Mouse (Mus musculus) embryo, embryonic 10 days (tissue): ENCODE measurements at regions not wholly inside any gene's neighbourhood (a gene's known extent, or its start where the extent isn't known, plus 50 kb on each side); places are given as distances from the start of the nearest gene placed in this dataset.

Source experiments
- DNase-seq: peaks from one replicate; pipeline ENCODE4 v3.0.0-alpha.2; 2015; ENCODE audit warnings: low spot score

GRCm38 (mm10) chrX:51913247-51913646, 59.3 kb downstream of the 1700080O16Rik start:
- peak; percentile 88 for DNase-seq

- DNase-seq = peak; percentile 16
Observed at GRCm38 (mm10) chrX:51911566-51911965, 61.0 kb downstream of the 1700080O16Rik start.

GRCm38 (mm10) chrX:51910576-51910975, 62.0 kb downstream of the 1700080O16Rik start:
- no peak for DNase-seq

- no peak for DNase-seq
Observed at GRCm38 (mm10) chrX:51898445-51898844, 74.1 kb downstream of the 1700080O16Rik start.

GRCm38 (mm10) chrX:51897059-51897458, 75.5 kb downstream of the 1700080O16Rik start:
- peak; percentile 61 for DNase-seq

- no peak for DNase-seq
Observed at GRCm38 (mm10) chrX:51895646-51896190, 76.9 kb downstream of the 1700080O16Rik start.

- DNase-seq = no peak
Observed at GRCm38 (mm10) chrX:51892716-51893115, 79.9 kb downstream of the 1700080O16Rik start.

GRCm38 (mm10) chrX:51886129-51886528, 85.1 kb upstream of the Usp26 start:
- DNase-seq = no peak
